Mouse (Mus musculus): Measurements from ENCODE around the gene Msi2.

Gene Msi2

DNA sequence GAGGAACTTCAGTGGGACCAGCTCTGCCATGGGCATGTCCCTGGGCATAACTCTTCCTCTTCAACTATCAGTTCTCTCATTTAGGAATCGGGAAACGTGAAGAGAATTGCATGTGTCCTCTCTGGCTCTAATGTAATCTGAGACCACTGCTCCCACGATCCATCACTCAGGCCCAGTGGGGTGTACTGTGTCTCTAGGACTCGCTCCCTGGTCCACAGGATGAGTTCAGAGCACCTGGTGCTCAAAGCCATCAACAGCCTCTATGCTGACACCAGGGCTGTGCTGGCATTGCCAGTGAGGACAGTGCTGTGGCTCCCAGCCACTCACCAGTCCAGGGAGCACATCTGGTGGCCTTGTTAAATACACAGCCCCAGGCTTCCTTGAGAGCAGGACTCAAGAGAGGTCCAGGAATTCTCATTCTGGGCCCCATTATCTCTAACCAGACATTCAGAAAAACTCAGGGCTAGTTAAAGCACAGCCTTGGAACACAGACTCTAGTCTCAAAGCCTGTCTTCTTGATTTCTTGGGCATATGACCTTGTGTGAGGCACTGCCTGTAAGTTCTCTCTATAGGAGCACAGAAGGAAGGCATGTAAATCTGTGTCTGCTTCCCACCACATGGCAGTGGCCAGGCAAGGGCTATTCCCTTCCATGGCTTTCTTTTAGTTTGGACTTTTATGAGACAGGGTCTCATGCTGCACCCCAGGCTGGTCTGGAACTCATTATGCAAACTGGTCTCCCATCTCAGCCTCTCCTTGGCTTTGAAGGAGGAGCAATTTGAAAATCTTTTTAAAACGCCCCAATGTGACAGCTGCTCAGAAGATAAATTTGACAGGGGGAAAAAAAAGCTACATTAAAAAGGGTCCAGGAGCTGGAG is 211.5 kb downstream of the Msi2 start:
- no peak for DNase-seq

- DNase-seq: no peak
Observed at GRCm38 (mm10) chr11:88506109-88506508, 212.2 kb downstream of the Msi2 start.

- DNase-seq: no peak
Observed at GRCm38 (mm10) chr11:88502566-88502965, 215.7 kb downstream of the Msi2 start.

GRCm38 (mm10) chr11:88498491-88498890 is 219.8 kb downstream of the Msi2 start:
- no peak for DNase-seq

DNA sequence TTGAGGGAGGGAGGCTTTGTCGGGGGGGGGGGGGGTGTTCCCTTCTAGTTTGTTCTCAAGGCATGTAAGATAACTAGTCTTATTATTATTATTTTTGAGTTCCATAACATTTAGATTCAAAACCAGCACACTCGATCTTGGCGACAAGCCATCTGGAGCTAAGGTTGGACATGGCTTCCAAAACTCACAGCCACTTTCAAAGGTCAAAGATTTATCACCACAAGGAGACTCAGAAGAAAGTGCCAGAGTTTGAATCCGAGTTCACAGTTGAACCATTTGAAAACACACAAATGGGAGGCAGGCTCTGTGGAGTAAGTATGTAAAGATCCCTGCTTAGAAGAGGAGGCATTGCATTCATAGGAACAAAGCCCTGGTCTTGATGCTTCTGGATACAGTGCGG is 221.9 kb downstream of the Msi2 start:
- peak; percentile 41 for DNase-seq

- DNase-seq: no peak
Observed at GRCm38 (mm10) chr11:88495759-88496158, 222.6 kb downstream of the Msi2 start.

- DNase-seq: no peak
Observed at GRCm38 (mm10) chr11:88495018-88495417, 223.3 kb downstream of the Msi2 start.

- DNase-seq: no peak
Observed at GRCm38 (mm10) chr11:88493795-88494559, 224.3 kb downstream of the Msi2 start.

GRCm38 (mm10) chr11:88492585-88492984 is 225.7 kb downstream of the Msi2 start:
- no peak for DNase-seq

- DNase-seq: peak; percentile 19
Observed at GRCm38 (mm10) chr11:88489985-88490384, 228.3 kb downstream of the Msi2 start.

DNA sequence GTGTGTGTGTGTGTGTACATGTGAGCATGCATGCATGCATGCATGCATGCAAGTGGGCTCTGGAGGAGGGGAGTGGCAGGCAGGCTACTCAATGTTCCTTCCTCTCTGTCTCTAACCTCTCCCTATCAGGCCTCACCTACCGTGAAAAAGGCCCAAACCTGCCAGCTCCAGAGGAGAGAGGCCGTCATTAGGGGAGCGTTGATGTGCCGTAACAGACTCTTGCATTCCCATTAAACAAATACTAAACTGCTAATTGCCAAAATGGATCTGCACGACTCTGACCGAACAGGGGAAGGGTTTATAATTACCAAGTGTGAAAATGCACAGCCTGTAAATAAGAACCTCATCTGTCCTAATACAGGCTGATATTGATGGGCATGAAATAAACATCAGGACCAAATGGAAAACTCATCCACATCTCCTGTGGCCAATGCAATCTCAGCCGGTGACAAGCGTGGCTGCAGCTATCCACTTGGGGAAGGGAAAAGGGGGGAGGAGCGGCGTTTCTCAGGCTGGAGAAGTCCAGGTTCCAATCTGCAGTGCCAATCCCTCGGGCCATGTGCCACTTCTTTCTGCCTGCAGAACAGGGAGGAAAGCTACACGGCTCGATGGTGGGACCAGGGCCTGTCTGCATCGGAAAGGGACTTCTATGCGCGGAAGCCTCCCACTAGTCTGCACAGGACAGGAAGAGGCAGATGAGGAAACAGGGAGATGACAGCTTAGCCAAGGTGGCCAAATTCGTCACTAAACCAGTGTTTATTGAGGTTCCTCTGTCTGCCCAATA is 229.2 kb downstream of the Msi2 start:
- peak; percentile 61 for DNase-seq

DNA sequence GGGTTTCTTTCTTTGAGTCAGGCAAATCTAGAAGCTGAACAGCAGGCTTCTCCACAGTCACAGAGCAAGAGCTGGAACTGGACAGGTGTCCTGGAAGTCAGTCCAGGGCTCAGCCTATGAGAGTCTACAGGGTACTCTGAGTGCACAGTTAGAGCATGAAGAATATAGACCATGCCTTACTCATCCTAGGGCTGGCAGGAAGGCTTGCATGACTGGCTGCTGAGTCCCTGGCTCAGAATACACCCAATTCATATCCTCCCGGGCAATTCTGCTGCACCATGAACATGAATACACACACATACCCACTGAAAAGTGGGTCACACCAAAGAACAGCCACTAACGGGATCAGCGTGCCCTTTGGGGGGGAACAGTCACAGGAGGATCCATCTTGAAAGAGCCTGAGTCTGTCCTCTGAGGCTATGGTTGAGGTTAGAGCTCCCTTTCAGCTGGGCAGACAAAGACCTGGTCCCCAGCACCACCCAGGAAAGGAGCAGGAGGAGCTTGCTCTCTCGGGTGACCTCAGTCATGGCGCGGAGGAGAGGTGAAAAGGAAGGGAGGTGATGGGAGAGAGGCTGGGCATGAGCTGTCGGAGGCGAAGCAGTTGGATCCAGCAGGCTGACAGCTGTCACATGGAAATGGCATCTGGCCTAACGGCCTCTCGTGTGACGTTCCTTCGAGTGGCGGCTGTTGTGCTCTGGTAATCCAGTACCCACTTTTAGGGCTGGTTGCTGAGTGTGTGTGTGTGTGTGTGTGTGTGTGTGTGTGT is 230.0 kb downstream of the Msi2 start:
- DNase-seq: no peak

- peak; percentile 23 for DNase-seq
Observed at GRCm38 (mm10) chr11:88485987-88486386, 232.3 kb downstream of the Msi2 start.

DNA sequence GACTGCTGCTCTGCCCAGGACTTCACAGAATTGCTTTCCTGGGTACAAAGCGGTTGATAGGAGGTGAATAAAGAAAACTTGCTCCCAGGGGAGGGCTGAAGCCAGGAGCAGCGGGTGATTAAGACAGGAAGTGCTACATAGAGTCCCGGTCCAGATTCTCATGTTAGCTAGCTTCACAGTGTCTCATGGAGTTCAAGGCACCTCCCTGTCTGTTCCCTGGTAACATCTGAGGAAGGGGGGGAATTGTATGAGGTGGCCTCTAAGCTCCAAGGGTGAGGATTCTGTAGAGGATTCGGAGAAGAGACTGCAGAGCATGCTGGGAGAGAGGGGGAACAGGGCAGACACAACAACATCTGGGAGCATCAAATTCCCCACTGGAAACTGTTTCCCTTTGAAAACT is 233.2 kb downstream of the Msi2 start:
- DNase-seq: no peak

GRCm38 (mm10) chr11:88484047-88484446 is 234.3 kb downstream of the Msi2 start:
- DNase-seq: no peak

GRCm38 (mm10) chr11:88482636-88483035 is 235.7 kb downstream of the Msi2 start:
- DNase-seq: no peak

DNA sequence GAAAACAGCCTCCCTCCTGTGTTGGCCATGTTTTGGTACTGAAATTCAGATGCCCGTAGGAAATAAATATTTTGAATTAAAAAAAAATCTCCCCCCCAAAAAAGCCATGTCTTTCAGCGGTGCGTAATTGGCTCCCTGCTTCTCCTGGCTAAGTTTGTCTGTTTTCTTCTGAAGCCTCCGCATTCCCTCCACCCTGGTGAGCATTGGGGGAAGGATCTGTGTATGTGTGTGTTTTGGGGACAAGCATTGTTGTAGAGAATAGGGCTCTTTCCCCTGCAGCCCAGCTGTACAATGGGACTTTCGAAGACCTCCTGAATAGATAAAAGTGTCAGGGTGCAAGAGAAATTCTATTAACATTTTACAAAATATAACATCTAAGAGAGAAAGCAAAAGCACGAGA is 236.1 kb downstream of the Msi2 start:
- no peak for DNase-seq

- no peak for DNase-seq
Observed at GRCm38 (mm10) chr11:88481602-88482161, 236.6 kb downstream of the Msi2 start.

- no peak for DNase-seq
Observed at GRCm38 (mm10) chr11:88481092-88481601, 237.2 kb downstream of the Msi2 start.

- no peak for DNase-seq
Observed at GRCm38 (mm10) chr11:88479498-88479897, 238.8 kb downstream of the Msi2 start.

GRCm38 (mm10) chr11:88474889-88475440 is 243.3 kb downstream of the Msi2 start:
- no peak for DNase-seq

DNA sequence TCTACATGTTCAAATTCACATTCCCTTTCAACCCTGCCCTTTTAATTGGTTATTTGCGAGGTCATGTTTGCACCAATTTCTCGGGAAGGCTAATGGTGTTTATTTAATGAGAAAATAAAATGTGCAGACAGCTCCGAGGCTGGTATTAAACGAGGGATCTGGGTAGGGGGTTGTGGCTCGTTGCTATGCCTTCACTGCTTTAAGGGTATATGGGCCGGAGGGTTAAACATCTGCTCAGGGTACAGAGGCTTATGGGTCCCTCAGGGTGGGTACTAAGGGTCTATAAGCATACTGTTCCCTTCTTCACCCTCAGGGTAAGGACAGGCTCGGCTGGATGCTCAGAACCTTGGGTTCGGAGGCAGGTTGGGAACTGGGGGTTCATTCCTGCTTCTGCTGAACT is 245.6 kb downstream of the Msi2 start:
- DNase-seq: no peak
